Mouse (Mus musculus) MEL (cell line): Measurements from ENCODE around the gene Prkcb. TPM values are rescaled to one million over a fixed set of nuclear protein-coding genes. Genes with fewer than 3 reads are reported as not detected.
"Not testable (repeated sequence)": the region's sequence is repeated elsewhere in the genome, so short reads cannot be mapped to it uniquely, and the experiment has no call there.

Experiments
- DNase-seq: peaks from one replicate; pipeline ENCODE4 v3.0.0; 2011; ENCODE audit warnings: low read depth, low spot score
- H3K27ac ChIP-seq: 2 replicates; pipeline ENCODE4 v1.5.1; 2012; ENCODE audit warnings: low read depth, mild to moderate bottlenecking, control low read depth, low read length, moderate library complexity; ENCODE audit not compliant: control insufficient read depth
- H3K27me3 ChIP-seq, 2 experiments: fragments of 150-350 bp in 1 of 2; sonication (generic) in 1 of 2; 2 replicates each; pipeline ENCODE4 v1.6.1; 2012; ENCODE audit warnings: low read length in 2 of 2, mild to moderate bottlenecking in 2 of 2, improper control_type of control experiment in 1 of 2, moderate library complexity in 1 of 2; ENCODE audit not compliant: insufficient read depth in 2 of 2, control insufficient read depth in 1 of 2
- H3K36me3 ChIP-seq, 2 experiments: 2 replicates each; pipeline ENCODE4 v1.6.1; 2012 to 2014; ENCODE audit warnings: low read length in 2 of 2, improper control_type of control experiment in 1 of 2, inconsistent platforms in 1 of 2, mild to moderate bottlenecking in 1 of 2; ENCODE audit not compliant: insufficient read depth in 2 of 2, control insufficient read depth in 1 of 2
- H3K4me1 ChIP-seq, 2 experiments: fragments of 150-350 bp in 1 of 2; sonication (generic) in 1 of 2; 2 replicates each; pipeline ENCODE4 v1.6.1; 2012; ENCODE audit warnings: low read length in 2 of 2, improper control_type of control experiment in 1 of 2, mild to moderate bottlenecking in 1 of 2; ENCODE audit not compliant: insufficient read depth in 2 of 2, control insufficient read depth in 1 of 2
- H3K4me3 ChIP-seq, 2 experiments: fragments of 150-350 bp in 1 of 2; sonication (generic) in 1 of 2; 2 replicates each; pipeline ENCODE4 v1.5.1; 2012; ENCODE audit warnings: low read depth in 2 of 2, low read length in 2 of 2, mild to moderate bottlenecking in 2 of 2, moderate library complexity in 2 of 2, control low read depth in 1 of 2, improper control_type of control experiment in 1 of 2; ENCODE audit not compliant: control insufficient read depth in 1 of 2, insufficient read depth in 1 of 2
- H3K79me2 ChIP-seq: 2 replicates; pipeline ENCODE4 v1.6.1; 2012; ENCODE audit warnings: mild to moderate bottlenecking, low read length, moderate library complexity; ENCODE audit not compliant: control insufficient read depth, poor library complexity, insufficient read depth
- H3K9ac ChIP-seq: 2 replicates; pipeline ENCODE4 v1.6.1; 2012; ENCODE audit warnings: low read depth, mild to moderate bottlenecking, control low read depth, low read length, moderate library complexity; ENCODE audit not compliant: control insufficient read depth, poor library complexity, severe bottlenecking
- H3K9me3 ChIP-seq: fragments of 150-350 bp; sonication (generic); replicated peaks from 2 replicates; pipeline ENCODE4 v1.6.1; 2012; ENCODE audit warnings: mild to moderate bottlenecking, low read length, improper control_type of control experiment, moderate library complexity; ENCODE audit not compliant: insufficient read depth
- CHD1 ChIP-seq: IDR thresholded peaks from 2 replicates; pipeline ENCODE4 v1.6.1; 2012; ENCODE audit warnings: low read depth, mild to moderate bottlenecking, inconsistent platforms, low read length, improper control_type of control experiment
- CHD2 ChIP-seq: IDR thresholded peaks from 2 replicates; pipeline ENCODE4 v1.6.1; 2011; ENCODE audit warnings: low read length, improper control_type of control experiment
- CTCF ChIP-seq, 3 experiments: IDR thresholded peaks in 2 of 3; conservative IDR thresholded peaks in 1 of 3; 2 replicates each; pipeline ENCODE4 v1.5.1; 2011 to 2012; ENCODE audit warnings: low read length in 3 of 3, low read depth in 2 of 3, mild to moderate bottlenecking in 2 of 3, improper control_type of control experiment in 1 of 3, inconsistent platforms in 1 of 3, mixed read lengths in 1 of 3, moderate library complexity in 1 of 3; ENCODE audit not compliant: control insufficient read depth in 1 of 3, insufficient read depth in 1 of 3, poor library complexity in 1 of 3, severe bottlenecking in 1 of 3
- E2F4 ChIP-seq: IDR thresholded peaks from 2 replicates; pipeline ENCODE4 v1.6.1; 2011; ENCODE audit warnings: low read depth, low read length, improper control_type of control experiment, borderline replicate concordance
- EP300 ChIP-seq, 2 experiments: IDR thresholded peaks; 2 replicates each; pipeline ENCODE4 v1.6.1; 2011; ENCODE audit warnings: improper control_type of control experiment in 2 of 2, low read length in 2 of 2, low read depth in 1 of 2, mild to moderate bottlenecking in 1 of 2
- GATA1 ChIP-seq: IDR thresholded peaks from 2 replicates; pipeline ENCODE4 v1.6.1; 2011; ENCODE audit warnings: low read depth, low read length, improper control_type of control experiment
- HCFC1 ChIP-seq: IDR thresholded peaks from 2 replicates; pipeline ENCODE4 v1.6.1; 2012; ENCODE audit warnings: low read depth, mild to moderate bottlenecking, inconsistent platforms, low read length, improper control_type of control experiment, moderate library complexity
- KAT2A ChIP-seq: conservative IDR thresholded peaks from 2 replicates; pipeline ENCODE4 v1.6.1; 2012; ENCODE audit warnings: low read depth, low read length, improper control_type of control experiment, inconsistent platforms
- MAFK ChIP-seq: IDR thresholded peaks from 2 replicates; pipeline ENCODE4 v1.6.1; 2011; ENCODE audit warnings: low read depth, mild to moderate bottlenecking, low read length, improper control_type of control experiment, borderline replicate concordance
- MAZ ChIP-seq: IDR thresholded peaks from 2 replicates; pipeline ENCODE4 v1.6.1; 2012; ENCODE audit warnings: low read depth, mild to moderate bottlenecking, inconsistent platforms, low read length, improper control_type of control experiment
- NRF1 ChIP-seq: IDR thresholded peaks from 2 replicates; pipeline ENCODE4 v1.6.1; 2014; ENCODE audit warnings: low read depth, mild to moderate bottlenecking, inconsistent platforms, low read length, improper control_type of control experiment, moderate library complexity; ENCODE audit not compliant: poor library complexity, insufficient read depth, severe bottlenecking
- RAD21 ChIP-seq: IDR thresholded peaks from 2 replicates; pipeline ENCODE4 v1.6.1; 2011; ENCODE audit warnings: mild to moderate bottlenecking, low read depth, low read length, improper control_type of control experiment
- RCOR1 ChIP-seq: IDR thresholded peaks from 2 replicates; pipeline ENCODE4 v1.6.1; 2012; ENCODE audit warnings: low read depth, mild to moderate bottlenecking, inconsistent platforms, low read length, improper control_type of control experiment
- SMC3 ChIP-seq: IDR thresholded peaks from 2 replicates; pipeline ENCODE4 v1.6.1; 2011; ENCODE audit warnings: low read depth, low read length, improper control_type of control experiment
- TAL1 ChIP-seq: IDR thresholded peaks from 2 replicates; pipeline ENCODE4 v1.6.1; 2012; ENCODE audit warnings: mild to moderate bottlenecking, inconsistent platforms, low read length, moderate library complexity, mixed read lengths
- TBP ChIP-seq: IDR thresholded peaks from 2 replicates; pipeline ENCODE4 v1.8.0; 2011; ENCODE audit warnings: low read depth, low read length, improper control_type of control experiment
- TCF12 ChIP-seq: IDR thresholded peaks from 2 replicates; pipeline ENCODE4 v1.6.1; 2014; ENCODE audit warnings: low read depth, mild to moderate bottlenecking, inconsistent platforms, low read length, improper control_type of control experiment, moderate library complexity
- ZKSCAN1 ChIP-seq: IDR thresholded peaks from 2 replicates; pipeline ENCODE4 v1.6.1; 2012; ENCODE audit warnings: low read depth, mild to moderate bottlenecking, inconsistent platforms, low read length, improper control_type of control experiment, moderate library complexity
- polyA plus RNA-seq, 2 experiments: library from polyadenylated mRNA; stranded (reverse) in 1 of 2; unstranded in 1 of 2; fragments of >175 nt in 1 of 2; fragments of >200 nt in 1 of 2; gene quantifications; 2 replicates each; pipeline versions ENCODE4 v1.2.1 to v1.2.4; 2012; ENCODE audit warnings: low replicate concordance in 2 of 2, low read depth in 1 of 2; ENCODE audit not compliant: insufficient read length in 2 of 2, insufficient read depth in 1 of 2, missing spikeins in 1 of 2
- total RNA-seq: library from RNA; depleted of rRNA; stranded (reverse); fragments of 300-350 nt; gene quantifications from 2 replicates; pipeline ENCODE4 v1.2.3, GENCODE M21; 2012

The Prkcb gene
- total and polyA plus RNA-seq, 3 experiments: not detected

- H3K4me3 ChIP-seq: no peak overlapping the region
- no peaks in the 10 kb centered on the region for H3K4me1 ChIP-seq
- TF ChIP-seq MAZ: no peak
- TF ChIP-seq RAD21: peak; percentile 43
- TF ChIP-seq EP300 (IDR thresholded peaks at IDR 0.05; ENCODE audit: low read depth in 1 of 2, low read length in 2 of 2): no peak
- TF ChIP-seq CHD2: no peak
- TF ChIP-seq TAL1: no peak
- TF ChIP-seq KAT2A: no peak
- no peak for TF ChIP-seq GATA1
- no peak for TF ChIP-seq TCF12
- no peak for TF ChIP-seq CHD1
- no peak for TF ChIP-seq HCFC1
- TF ChIP-seq RCOR1: no peak
- TF ChIP-seq NRF1: no peak
- no peak for TF ChIP-seq MAFK
- peak; percentile 46 to 76 (median 71) for TF ChIP-seq CTCF (IDR thresholded peaks at IDR 0.05 in 2 of 3, conservative IDR thresholded peaks at IDR 0.05 in 1 of 3; ENCODE audit: control insufficient read depth in 1 of 3, insufficient read depth in 1 of 3, low read depth in 2 of 3, low read length in 3 of 3, poor library complexity in 1 of 3, severe bottlenecking in 1 of 3)
- TF ChIP-seq ZKSCAN1: no peak
- peak; percentile 55 for TF ChIP-seq SMC3
- TF ChIP-seq E2F4: no peak
- TF ChIP-seq TBP: no peak
- H3K9ac ChIP-seq: no peak overlapping the region
- H3K36me3 ChIP-seq: no peaks in the 10 kb centered on the region
- no peaks in the 10 kb centered on the region for H3K79me2 ChIP-seq
- no peaks in the 10 kb centered on the region for H3K9me3 ChIP-seq
- H3K27ac ChIP-seq: no peak overlapping the region
- DNase-seq: peak; percentile 48
- no peaks in the 10 kb centered on the region; a peak in 1 of 4 replicates for H3K27me3 ChIP-seq
Observed at GRCm38 (mm10) chr7:122242260-122242659, 46.3 kb upstream of the Prkcb start.

DNA sequence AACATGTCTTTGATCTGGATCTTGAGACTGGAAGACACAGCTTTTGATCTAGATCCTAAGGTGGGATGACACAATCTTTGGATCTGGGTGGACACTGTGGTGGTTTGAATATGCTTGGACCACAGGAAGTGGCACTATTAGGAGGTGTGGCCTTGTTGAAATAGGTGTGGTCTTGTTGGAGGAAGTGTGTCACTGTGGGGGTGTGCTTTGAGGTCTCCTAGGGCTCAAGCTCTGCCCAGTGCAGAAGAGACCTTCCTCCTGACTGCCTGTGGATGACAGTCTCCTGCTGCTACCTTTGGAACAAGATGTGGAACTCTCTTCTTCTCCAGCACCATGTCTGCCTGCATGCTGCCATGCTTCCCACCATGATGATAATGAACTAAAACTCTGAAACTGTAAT lies 45.8 kb upstream of the Prkcb start:
- DNase-seq, H3K9ac ChIP-seq, H3K27ac ChIP-seq, H3K79me2 ChIP-seq, H3K9me3 ChIP-seq, H3K4me1 ChIP-seq, H3K27me3 ChIP-seq, H3K36me3 ChIP-seq, H3K4me3 ChIP-seq: not testable (repeated sequence)
